Mouse (Mus musculus): ENCODE data around the gene Samd13. TPM values are rescaled to one million over a fixed set of nuclear protein-coding genes. Genes with fewer than 3 reads are reported as not detected.
A peak's percentile ranks its signal among the peaks of the same experiment; 100 is the strongest.

Samd13 gene
- polyA plus RNA-seq, 1 experiment from 2014 or later = 0.46 TPM

- H3K9me3 ChIP-seq (replicated peaks) = no peaks in the 10 kb centered on the region
- 0 out of 2 replicates have a peak, but pooled peaks cover 6% of the 10 kb centered on the region for H3K4me1 ChIP-seq
- ATAC-seq = no peak
- H3K4me2 ChIP-seq = no peak overlapping the region
- no peak overlapping the region for H3K9ac ChIP-seq
- H3K27ac ChIP-seq = no peak overlapping the region
- no peak overlapping the region for H3K4me3 ChIP-seq
- no peaks in the 10 kb centered on the region for H3K36me3 ChIP-seq
- 40% methylated on average over 8 of the region's 8 CpGs for WGBS (ENCODE audit: insufficient replicate concordance)
- H3K27me3 ChIP-seq (replicated peaks) = no peaks in the 10 kb centered on the region
These were observed 57.0 kb downstream of the Samd13 start for GRCm38 (mm10) chr3:146628227-146628982.

- ATAC-seq = no peak
- no peak overlapping the region for H3K27ac ChIP-seq
- no peak overlapping the region for H3K4me2 ChIP-seq
- WGBS (ENCODE audit: insufficient replicate concordance) = 80% methylated on average over 4 of the region's 4 CpGs
- no peaks in the 10 kb centered on the region for H3K9me3 ChIP-seq (replicated peaks)
- H3K27me3 ChIP-seq (replicated peaks) = 0 out of 2 replicates have a peak, but pooled peaks cover 4% of the 10 kb centered on the region
- H3K4me3 ChIP-seq = no peak overlapping the region
- 0 out of 2 replicates have a peak, but pooled peaks cover 6% of the 10 kb centered on the region for H3K4me1 ChIP-seq
- no peaks in the 10 kb centered on the region for H3K36me3 ChIP-seq
- no peak overlapping the region for H3K9ac ChIP-seq
These were observed 59.6 kb downstream of the Samd13 start for GRCm38 (mm10) chr3:146625766-146626165.

GRCm38 (mm10) chr3:146621966-146622365 lies 63.4 kb downstream of the Samd13 start:
- no peaks in the 10 kb centered on the region for H3K9me3 ChIP-seq (replicated peaks)
- H3K4me3 ChIP-seq = no peak overlapping the region
- 0 out of 2 replicates have a peak, but pooled peaks cover 4% of the 10 kb centered on the region for H3K27me3 ChIP-seq (replicated peaks)
- no peak overlapping the region for H3K27ac ChIP-seq
- WGBS (ENCODE audit: insufficient replicate concordance) = 81% methylated on average over 11 of the region's 11 CpGs
- H3K4me2 ChIP-seq = no peak overlapping the region
- H3K36me3 ChIP-seq = no peaks in the 10 kb centered on the region
- ATAC-seq = no peak
- peaks cover 12% of the 10 kb centered on the region for H3K4me1 ChIP-seq
- H3K9ac ChIP-seq = no peak overlapping the region

- H3K36me3 ChIP-seq = no peaks in the 10 kb centered on the region
- H3K27ac ChIP-seq = no peak overlapping the region
- no peaks in the 10 kb centered on the region for H3K9me3 ChIP-seq (replicated peaks)
- no peak overlapping the region for H3K4me2 ChIP-seq
- ATAC-seq = no peak
- no peak overlapping the region for H3K4me3 ChIP-seq
- 73% methylated on average over 14 of the region's 14 CpGs for WGBS (ENCODE audit: insufficient replicate concordance)
- no peak overlapping the region for H3K9ac ChIP-seq
- peaks cover 13% of the 10 kb centered on the region for H3K4me1 ChIP-seq
- 0 out of 2 replicates have a peak, but pooled peaks cover 4% of the 10 kb centered on the region for H3K27me3 ChIP-seq (replicated peaks)
These were observed 64.7 kb downstream of the Samd13 start for GRCm38 (mm10) chr3:146620555-146621249.

- Histone ChIP-seq H3K9ac (no peak overlapping the region), H3K4me1 (peaks cover 19% of the 10 kb centered on the region), H3K4me3 (no peak overlapping the region), H3K9me3 (replicated peaks) (no peaks in the 10 kb centered on the region), H3K27ac (no peak overlapping the region), H3K36me3 (no peaks in the 10 kb centered on the region), H3K27me3 (replicated peaks) (0 out of 2 replicates have a peak, but pooled peaks cover 4% of the 10 kb centered on the region), H3K4me2 (no peak overlapping the region)
- no peak for ATAC-seq
- 71% methylated on average over 10 of the region's 10 CpGs for WGBS (ENCODE audit: insufficient replicate concordance)
These were observed 65.3 kb downstream of the Samd13 start for GRCm38 (mm10) chr3:146620101-146620500.

GRCm38 (mm10) chr3:146618357-146618756 lies 67.0 kb downstream of the Samd13 start:
- H3K4me2 ChIP-seq = 0 out of 2 replicates have a peak overlapping the region, but pooled peaks have one; percentile 1
- H3K9me3 ChIP-seq (replicated peaks) = no peaks in the 10 kb centered on the region
- H3K4me3 ChIP-seq = no peak overlapping the region
- peaks cover 19% of the 10 kb centered on the region for H3K4me1 ChIP-seq
- 30% methylated on average over 4 of the region's 4 CpGs for WGBS (ENCODE audit: insufficient replicate concordance)
- H3K9ac ChIP-seq = no peak overlapping the region
- H3K36me3 ChIP-seq = no peaks in the 10 kb centered on the region
- 0 out of 2 replicates have a peak, but pooled peaks cover 4% of the 10 kb centered on the region for H3K27me3 ChIP-seq (replicated peaks)
- H3K27ac ChIP-seq = no peak overlapping the region
- ATAC-seq = peak; percentile 60

GRCm38 (mm10) chr3:146617946-146618345 lies 67.4 kb downstream of the Samd13 start:
- ATAC-seq = peak; percentile 60
- no peak overlapping the region for H3K4me3 ChIP-seq
- H3K4me1 ChIP-seq = peaks cover 19% of the 10 kb centered on the region
- H3K9ac ChIP-seq = no peak overlapping the region
- 0 out of 2 replicates have a peak overlapping the region, but pooled peaks have one; percentile 1 for H3K4me2 ChIP-seq
- H3K9me3 ChIP-seq (replicated peaks) = no peaks in the 10 kb centered on the region
- H3K36me3 ChIP-seq = no peaks in the 10 kb centered on the region
- H3K27me3 ChIP-seq (replicated peaks) = 0 out of 2 replicates have a peak, but pooled peaks cover 4% of the 10 kb centered on the region
- no peak overlapping the region for H3K27ac ChIP-seq

- ATAC-seq = no peak
- Histone ChIP-seq H3K9me3 (replicated peaks) (no peaks in the 10 kb centered on the region), H3K4me2 (no peak overlapping the region), H3K27ac (no peak overlapping the region), H3K4me1 (peaks cover 19% of the 10 kb centered on the region), H3K27me3 (replicated peaks) (0 out of 2 replicates have a peak, but pooled peaks cover 4% of the 10 kb centered on the region), H3K4me3 (no peak overlapping the region), H3K9ac (no peak overlapping the region), H3K36me3 (no peaks in the 10 kb centered on the region)
- WGBS (ENCODE audit: insufficient replicate concordance) = 62% methylated on average over 5 of the region's 5 CpGs
These were observed 68.7 kb downstream of the Samd13 start for GRCm38 (mm10) chr3:146616533-146617283.

- H3K4me3 ChIP-seq = no peak within 1 kb of the TSS
- no peaks in the 10 kb centered on the region for H3K9me3 ChIP-seq (replicated peaks)
- no peak within 1 kb of the TSS for H3K9ac ChIP-seq
- no peaks in the 10 kb centered on the region for H3K36me3 ChIP-seq
- 58% methylated on average over 4 of the region's 4 CpGs for WGBS (ENCODE audit: insufficient replicate concordance)
- peaks cover 19% of the 10 kb centered on the region for H3K4me1 ChIP-seq
- H3K4me2 ChIP-seq = no peak within 1 kb of the TSS
- no peak for ATAC-seq
- no peak within 1 kb of the TSS for H3K27ac ChIP-seq
- no peaks in the 10 kb centered on the region for H3K27me3 ChIP-seq (replicated peaks)
These were observed 69.9 kb downstream of the Samd13 start, which contains the start of gene Dnase2b for GRCm38 (mm10) chr3:146615496-146615895. Gene Dnase2b (minus strand): TSS chr3:146615596.

- Histone ChIP-seq H3K4me3 (no peak overlapping the region), H3K4me1 (peaks cover 6% of the 10 kb centered on the region), H3K9me3 (replicated peaks) (no peaks in the 10 kb centered on the region), H3K4me2 (no peak overlapping the region), H3K27me3 (replicated peaks) (no peaks in the 10 kb centered on the region), H3K9ac (no peak overlapping the region), H3K36me3 (no peaks in the 10 kb centered on the region), H3K27ac (no peak overlapping the region)
- WGBS (ENCODE audit: insufficient replicate concordance) = 59% methylated on average over 4 of the region's 4 CpGs
- ATAC-seq = no peak
These were observed 73.6 kb downstream of the Samd13 start for GRCm38 (mm10) chr3:146611821-146612220.

- Histone ChIP-seq H3K9me3 (replicated peaks) (no peaks in the 10 kb centered on the region), H3K36me3 (no peaks in the 10 kb centered on the region), H3K27ac (no peak overlapping the region), H3K4me2 (no peak overlapping the region), H3K27me3 (replicated peaks) (no peaks in the 10 kb centered on the region), H3K4me1 (peaks cover 6% of the 10 kb centered on the region), H3K4me3 (no peak overlapping the region), H3K9ac (no peak overlapping the region)
- ATAC-seq = no peak
- WGBS (ENCODE audit: insufficient replicate concordance) = 75% methylated on average over 4 of the region's 4 CpGs
These were observed 74.1 kb downstream of the Samd13 start for GRCm38 (mm10) chr3:146611261-146611660.
